Mouse (Mus musculus): Measurements from ENCODE around the gene Mkrn2os.

DNA sequence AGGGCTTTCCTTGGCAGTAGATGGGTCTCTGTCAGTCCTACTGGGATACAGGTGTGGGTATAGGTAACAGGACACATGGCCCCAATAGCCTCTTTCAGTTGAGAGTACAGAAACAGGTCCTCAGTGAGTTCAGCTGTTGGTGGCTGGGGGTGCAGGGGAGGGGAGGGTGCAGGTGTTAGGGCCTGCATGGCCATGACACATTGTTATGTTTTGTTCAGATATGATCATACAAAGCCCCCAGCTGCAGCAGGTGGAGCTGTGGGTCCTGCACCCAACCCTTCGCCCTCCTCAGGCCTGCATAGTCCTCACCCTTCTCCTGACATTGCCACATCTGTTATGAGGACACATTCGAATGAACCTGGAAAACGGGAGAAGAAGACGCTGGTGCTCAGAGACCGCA lies 17.9 kb upstream of the Mkrn2os start:
- TF ChIP-seq POLR2A (IDR thresholded peaks at IDR 0.05; ENCODE audit: control insufficient read depth in 1 of 2, insufficient read depth in 1 of 2, low read depth in 1 of 2, low read length in 2 of 2, poor library complexity in 1 of 2), result no peak
- TF ChIP-seq ZC3H11A (IDR thresholded peaks at IDR 0.05; ENCODE audit: low read depth, low read length), result no peak
- TF ChIP-seq EP300 (IDR thresholded peaks at IDR 0.05; ENCODE audit: low read depth in 1 of 2, low read length in 2 of 2), result no peak
- TF ChIP-seq TCF12 (IDR thresholded peaks at IDR 0.05; ENCODE audit: low read depth, low read length), result no peak
- no peak for TF ChIP-seq MAFK (IDR thresholded peaks at IDR 0.05; ENCODE audit: borderline replicate concordance, low read depth, low read length)
- TF ChIP-seq USF1 (IDR thresholded peaks at IDR 0.05; ENCODE audit: low read depth, low read length), result no peak
- TF ChIP-seq POLR2AphosphoS2 (IDR thresholded peaks at IDR 0.05; ENCODE audit: low read length), result no peak
- no peak for TF ChIP-seq UBTF (IDR thresholded peaks at IDR 0.05; ENCODE audit: borderline replicate concordance, insufficient read depth, low read depth, low read length)
- TF ChIP-seq CTCF (IDR thresholded peaks at IDR 0.05 in 2 of 3, conservative IDR thresholded peaks at IDR 0.05 in 1 of 3; ENCODE audit: control insufficient read depth in 1 of 3, insufficient read depth in 1 of 3, low read depth in 2 of 3, low read length in 3 of 3, poor library complexity in 1 of 3, severe bottlenecking in 1 of 3), result no peak
- TF ChIP-seq MAX (IDR thresholded peaks at IDR 0.05; ENCODE audit: low read length), result no peak
- TF ChIP-seq ZNF384 (IDR thresholded peaks at IDR 0.05; ENCODE audit: low read depth, low read length), result no peak
- no peak for TF ChIP-seq SIN3A (IDR thresholded peaks at IDR 0.05; ENCODE audit: low read length)

Data from MEL (cell line).